Mouse (Mus musculus) E14TG2a.4 (cell line): ENCODE measurements at regions not wholly inside any gene's neighbourhood (a gene's known extent, or its start where the extent isn't known, plus 50 kb on each side); places are given as distances from the start of the nearest gene placed in this dataset.

Experiments
- CTCF ChIP-seq: conservative IDR thresholded peaks from 2 replicates; pipeline ENCODE4 v1.5.1; 2014; ENCODE audit warnings: low read length
- POU5F1 ChIP-seq: IDR thresholded peaks from 2 replicates; pipeline ENCODE4 v1.6.1; 2014; ENCODE audit warnings: low read length, borderline replicate concordance

DNA sequence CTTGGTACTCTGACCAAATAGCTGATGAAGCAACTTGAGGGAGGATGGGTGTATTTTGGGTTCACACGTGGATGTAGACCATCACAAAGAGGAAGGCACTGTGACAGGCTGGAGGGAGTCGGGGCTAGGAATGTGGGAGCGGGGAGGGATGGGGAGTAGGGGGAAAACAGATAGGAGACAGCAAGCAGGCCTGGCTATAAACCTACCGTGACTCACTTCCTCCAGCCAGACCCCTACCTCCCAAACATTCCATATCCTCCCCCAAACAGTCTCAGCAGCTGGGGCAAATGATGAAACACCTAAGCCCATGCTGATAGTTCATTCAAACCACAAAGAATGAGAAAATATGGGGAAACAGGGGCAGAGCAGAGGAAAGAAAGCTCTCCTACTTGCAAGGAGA is 91.1 kb upstream of the Sox4 start:
- TF ChIP-seq CTCF (no peak), POU5F1 (no peak)
